Mouse (Mus musculus): ENCODE measurements around the gene Snx29. TPM values are rescaled to one million over a fixed set of nuclear protein-coding genes. Genes with fewer than 3 reads are reported as not detected.

The Snx29 gene
- total RNA-seq, 2 experiments from 2014 or later = 5.3 to 6.6 TPM

DNA sequence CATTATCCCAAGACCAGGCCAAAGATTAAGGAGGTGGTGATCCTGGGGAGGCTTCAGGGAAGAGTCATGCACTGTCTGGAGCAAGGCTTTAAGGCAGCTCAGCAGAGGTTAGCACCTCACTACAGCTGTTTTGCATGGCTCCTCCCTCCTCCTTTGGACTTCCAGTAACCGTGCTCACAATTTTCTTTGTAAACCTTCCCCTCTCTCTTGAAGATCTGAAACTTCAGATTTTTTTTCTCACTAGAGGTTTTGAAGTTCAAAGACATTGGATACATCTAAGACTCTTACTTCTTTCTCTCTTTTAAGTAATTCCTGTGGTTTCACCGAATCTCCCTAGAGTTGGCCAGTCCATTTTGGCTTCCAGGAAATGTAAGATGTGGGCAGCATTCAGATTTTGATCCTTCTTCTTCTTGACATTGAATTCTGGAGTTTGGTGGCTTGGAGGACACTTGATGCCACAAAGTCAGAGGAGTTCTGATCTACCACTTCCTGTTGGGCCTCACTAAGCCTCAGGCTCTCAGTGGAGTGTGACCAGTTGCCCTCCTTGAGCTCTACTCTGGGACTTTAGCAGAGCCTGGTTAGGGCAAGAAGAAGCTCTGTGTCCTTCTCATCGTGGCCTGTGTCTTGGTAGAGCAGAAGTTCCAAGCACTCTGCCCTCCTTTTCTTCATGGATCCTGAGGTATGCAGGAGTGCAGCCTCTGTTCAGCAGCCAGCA is 255.0 kb downstream of the Snx29 start:
- no peak for ATAC-seq (replicated peaks; ENCODE audit: poor library complexity)

DNA sequence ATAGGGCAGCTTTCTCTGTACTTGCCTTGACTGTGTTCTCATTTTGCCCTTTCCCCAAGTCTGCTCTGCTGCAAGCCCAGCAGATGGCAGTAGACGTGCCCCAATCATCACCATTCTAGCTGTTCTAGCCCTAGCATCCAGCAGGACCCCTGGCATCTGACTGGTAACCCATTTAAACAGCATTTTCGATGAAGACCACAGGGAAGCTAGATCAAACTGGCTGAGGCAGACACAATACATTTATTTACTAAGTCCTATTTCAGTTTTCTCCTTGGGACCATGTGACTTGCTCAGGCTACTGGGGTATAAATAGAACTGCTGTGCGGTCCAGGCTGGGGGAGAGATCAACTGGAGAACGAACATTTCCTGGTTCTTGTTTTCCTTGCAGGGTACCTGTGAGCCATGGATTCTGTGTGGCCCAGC is 257.0 kb downstream of the Snx29 start:
- ATAC-seq (replicated peaks; ENCODE audit: poor library complexity) = peak; percentile 83

DNA sequence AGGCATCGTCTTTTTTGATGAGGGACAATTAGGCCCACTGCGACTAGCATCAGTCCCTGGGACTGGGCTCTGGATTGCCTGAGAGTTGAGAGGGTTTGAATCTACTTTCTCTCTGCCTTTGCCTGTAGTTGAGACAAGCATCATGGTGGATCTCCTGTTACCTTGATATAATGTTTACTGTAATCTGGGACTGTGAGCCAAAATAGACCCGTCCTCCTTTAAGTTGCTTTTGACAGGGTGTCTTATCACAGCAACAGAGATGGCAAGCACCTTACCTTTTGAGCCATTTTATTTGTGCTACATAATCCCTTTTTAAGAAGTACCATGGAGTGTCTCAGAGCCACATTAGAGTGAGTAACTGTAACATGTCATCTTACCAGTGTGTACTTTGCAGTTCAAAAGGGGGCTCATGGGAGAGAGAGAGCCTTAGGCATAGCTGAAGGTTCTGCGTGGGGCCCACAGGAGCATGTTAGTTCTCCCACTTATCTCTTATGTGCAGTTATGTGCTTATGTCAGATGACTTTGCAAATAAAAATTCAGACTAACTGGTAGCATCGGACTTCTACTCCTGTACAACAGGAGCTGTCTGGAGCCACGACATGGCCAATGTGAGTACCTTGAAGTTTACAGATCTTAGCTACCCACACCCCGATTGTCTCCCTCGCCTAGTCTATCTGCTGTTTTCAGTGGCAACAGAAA is 261.4 kb downstream of the Snx29 start:
- peak; percentile 33; the same call in 1 of the 2 replicates for ATAC-seq (replicated peaks; ENCODE audit: poor library complexity)

- peak; percentile 57 for ATAC-seq (replicated peaks; ENCODE audit: poor library complexity)
Observed at GRCm38 (mm10) chr16:11588689-11589088, 266.0 kb downstream of the Snx29 start.

DNA sequence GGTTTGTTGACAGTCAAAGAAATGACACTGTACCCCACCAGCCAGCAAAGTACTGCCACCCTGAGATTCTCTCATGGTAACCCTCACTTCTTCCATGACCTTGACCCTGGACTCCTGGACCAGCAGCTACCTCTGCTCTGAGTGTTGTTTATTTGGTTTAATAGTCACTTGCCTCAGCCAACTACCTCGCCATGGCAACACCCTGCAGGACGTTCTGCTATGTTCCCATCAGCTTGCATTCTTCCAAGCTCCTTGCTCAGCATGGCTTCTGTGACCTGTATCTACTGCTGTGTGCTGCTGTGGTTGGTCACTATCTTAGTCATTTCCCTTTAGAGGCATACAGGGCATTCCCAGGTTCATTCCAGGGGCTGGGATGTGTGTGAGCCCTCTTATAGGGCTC is 266.6 kb downstream of the Snx29 start:
- ATAC-seq (replicated peaks; ENCODE audit: poor library complexity) = no peak

GRCm38 (mm10) chr16:11589782-11590695 is 267.3 kb downstream of the Snx29 start:
- peak; percentile 36 for ATAC-seq (replicated peaks; ENCODE audit: poor library complexity)

DNA sequence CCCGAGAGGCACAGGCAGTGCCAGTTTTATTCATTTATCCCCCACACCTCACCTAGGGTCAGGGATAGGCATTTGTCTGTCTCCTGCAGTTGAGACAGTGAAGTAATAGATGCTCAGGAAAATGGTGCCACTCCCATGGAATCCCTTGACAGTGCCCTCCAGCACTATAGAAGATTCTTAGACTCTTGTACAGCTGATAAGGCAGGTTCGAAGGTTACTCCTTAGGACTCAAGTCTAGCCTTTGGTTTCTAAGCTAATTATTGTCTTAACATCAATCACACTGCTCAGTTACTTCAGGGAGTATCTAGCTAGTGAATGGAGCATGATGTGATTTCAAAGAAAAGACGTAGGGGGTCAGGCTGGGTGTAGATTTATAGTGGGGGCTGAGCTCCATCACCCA is 273.9 kb downstream of the Snx29 start:
- ATAC-seq (replicated peaks; ENCODE audit: poor library complexity) = no peak

DNA sequence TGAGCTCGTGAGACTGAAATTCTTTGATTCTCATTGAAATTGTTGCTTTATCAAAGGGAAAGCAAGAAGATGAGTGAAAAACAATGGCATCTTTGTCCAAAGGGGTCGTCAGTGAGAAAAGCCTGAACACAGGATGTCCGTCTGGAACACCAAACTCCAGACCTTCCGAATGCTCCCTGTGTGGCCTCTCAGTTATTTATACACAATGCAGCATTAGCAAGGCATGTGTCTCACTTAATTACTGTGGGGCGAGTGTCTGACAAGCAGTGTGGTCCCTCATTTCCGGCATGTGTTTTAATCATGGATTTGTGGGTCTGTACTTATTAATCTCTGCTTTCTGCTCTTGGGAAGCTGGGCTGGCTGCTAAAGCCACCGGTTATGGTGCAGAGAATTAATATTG is 275.1 kb downstream of the Snx29 start:
- no peak for ATAC-seq (replicated peaks; ENCODE audit: poor library complexity)

GRCm38 (mm10) chr16:11599523-11599922 is 276.8 kb downstream of the Snx29 start:
- ATAC-seq (replicated peaks; ENCODE audit: poor library complexity) = no peak

DNA sequence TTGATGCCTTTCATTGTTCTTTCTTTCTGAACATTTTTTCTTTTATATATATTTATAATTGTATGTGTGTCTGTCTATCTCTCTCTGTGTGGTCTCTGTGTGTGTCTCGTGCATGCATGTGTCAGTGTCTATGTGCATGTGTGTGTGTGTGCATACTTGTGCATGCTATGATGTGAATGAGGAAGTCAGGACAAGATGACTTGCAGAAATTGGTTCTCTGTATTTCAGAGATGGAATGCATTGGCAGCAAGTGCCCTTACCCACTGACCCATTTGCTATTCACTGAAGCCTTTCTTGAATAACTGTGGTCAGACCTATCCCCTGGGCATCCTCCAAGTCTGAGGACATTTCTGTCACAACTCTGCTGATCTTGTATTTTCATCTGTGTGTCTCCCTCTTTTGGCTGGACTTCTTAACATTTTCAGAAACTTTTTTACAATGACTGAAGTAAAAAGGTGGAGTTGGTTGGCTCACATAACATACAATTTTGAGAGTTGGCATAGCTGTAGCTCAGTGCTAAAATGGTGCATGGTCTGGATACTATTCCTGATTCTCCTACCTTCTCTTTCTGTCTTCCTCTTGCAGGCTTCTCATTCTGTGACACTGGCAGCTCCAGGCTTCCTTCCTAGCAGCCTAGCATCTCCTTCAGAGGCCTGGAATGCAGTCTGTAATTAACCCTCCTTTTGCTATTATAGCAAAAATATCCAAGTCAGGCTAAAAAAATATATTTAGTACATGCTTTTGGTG is 278.8 kb downstream of the Snx29 start:
- peak; percentile 60; the same call in 1 of the 2 replicates for ATAC-seq (replicated peaks; ENCODE audit: poor library complexity)

DNA sequence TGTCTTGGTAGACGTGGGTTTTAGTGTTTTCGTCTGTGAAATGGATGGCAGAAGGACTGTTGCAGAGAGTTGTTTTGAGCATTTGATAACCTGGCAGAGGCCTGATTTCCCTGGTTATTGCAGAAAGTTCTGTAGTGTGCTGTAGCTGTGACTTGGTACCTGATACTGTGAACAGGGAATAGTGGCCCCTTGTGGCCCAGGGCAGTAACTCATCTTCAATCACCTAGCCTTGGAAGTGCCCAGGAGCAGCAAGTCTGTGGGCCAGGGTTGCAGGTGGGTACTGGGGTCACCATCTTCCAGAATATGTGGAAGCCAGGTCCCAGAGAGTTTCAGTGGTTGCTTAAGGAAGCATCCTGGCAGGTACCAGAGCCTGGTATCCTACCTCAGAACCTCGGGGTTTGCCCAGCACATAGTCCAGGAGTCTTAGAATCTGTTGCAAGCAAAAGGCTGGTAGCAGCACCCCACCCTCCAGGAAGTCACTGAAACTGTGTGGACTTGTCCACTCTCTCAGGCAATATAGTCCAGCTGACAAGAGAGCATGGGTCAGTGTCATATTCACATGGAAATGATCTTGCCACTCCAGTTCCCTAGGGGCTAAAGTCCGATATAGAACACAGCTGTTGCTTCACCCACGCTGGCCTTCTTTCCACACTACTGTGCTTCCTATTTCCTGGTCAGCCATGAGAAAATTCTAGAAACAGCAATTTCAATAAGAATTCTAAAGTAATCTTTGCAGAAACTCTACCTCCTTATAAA is 281.1 kb downstream of the Snx29 start:
- peak; percentile 92 for ATAC-seq (replicated peaks; ENCODE audit: poor library complexity)

- no peak for ATAC-seq (replicated peaks; ENCODE audit: poor library complexity)
Observed at GRCm38 (mm10) chr16:11612526-11613126, 289.9 kb downstream of the Snx29 start.

GRCm38 (mm10) chr16:11614401-11615014 is 291.8 kb downstream of the Snx29 start:
- ATAC-seq (replicated peaks; ENCODE audit: poor library complexity) = peak; percentile 83

DNA sequence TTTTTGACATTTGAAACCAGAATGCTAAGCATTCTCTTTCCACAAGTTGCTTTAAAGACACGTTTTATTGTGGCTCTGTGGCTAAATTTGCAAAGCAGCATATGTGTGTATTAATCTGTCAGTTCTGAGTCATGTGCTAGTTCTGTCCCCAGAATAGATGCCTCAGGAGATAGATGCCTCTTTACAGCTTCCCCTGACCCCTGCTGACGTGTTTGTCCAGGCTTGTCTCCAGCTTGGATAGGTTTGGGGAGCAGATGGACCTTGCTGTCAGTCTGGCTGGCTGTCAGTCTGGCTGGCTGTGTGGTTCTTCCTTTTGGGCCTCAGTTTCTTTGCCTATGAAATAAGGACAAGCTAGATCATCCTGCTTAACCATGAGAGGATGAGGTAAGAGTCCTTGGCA is 292.9 kb downstream of the Snx29 start:
- no peak for ATAC-seq (replicated peaks; ENCODE audit: poor library complexity)

GRCm38 (mm10) chr16:11619951-11620350 is 297.2 kb downstream of the Snx29 start:
- no peak for ATAC-seq (replicated peaks; ENCODE audit: poor library complexity)

DNA sequence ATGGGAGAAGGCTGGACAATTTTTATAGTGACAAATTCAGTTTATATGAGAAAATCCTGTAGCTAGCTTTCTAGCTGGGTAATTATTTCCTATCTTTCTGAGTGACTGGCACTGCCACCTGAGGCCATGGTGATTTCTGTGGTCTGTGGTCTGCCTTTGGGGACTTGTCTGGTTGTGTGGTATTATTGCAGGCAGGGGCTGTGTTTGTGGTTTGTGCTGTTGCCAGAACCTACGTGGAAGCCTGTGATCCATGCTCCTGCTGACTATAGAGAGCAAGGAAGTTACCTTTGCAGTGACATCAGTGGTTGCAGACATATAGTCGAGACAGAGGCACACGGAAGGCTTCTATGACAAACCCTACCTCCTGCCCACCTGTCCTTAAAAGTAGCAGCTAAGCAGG is 298.3 kb downstream of the Snx29 start:
- ATAC-seq (replicated peaks; ENCODE audit: poor library complexity) = no peak

GRCm38 (mm10) chr16:11621664-11622063 is 299.0 kb downstream of the Snx29 start:
- peak; percentile 77 for ATAC-seq (replicated peaks; ENCODE audit: poor library complexity)

DNA sequence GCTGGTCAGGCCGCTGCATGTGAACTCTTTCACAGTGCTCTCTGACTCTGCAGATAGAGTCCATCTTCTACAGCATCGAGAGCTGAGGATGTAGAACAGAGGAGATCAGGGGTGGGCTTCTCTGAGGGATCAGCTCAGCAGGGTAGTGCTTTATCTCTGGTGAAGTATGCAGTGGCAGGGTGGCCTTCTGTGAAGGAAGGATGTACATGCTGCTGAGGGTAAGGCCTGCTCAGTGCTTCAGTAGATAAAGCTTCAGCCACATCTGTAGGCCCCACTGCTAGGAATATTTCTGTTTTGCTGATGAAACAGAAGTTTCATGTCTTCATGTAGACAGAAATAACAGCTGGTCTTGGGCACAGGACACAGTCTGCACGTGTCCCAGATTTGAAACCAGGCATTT is 300.3 kb downstream of the Snx29 start:
- peak; percentile 55 for ATAC-seq (replicated peaks; ENCODE audit: poor library complexity)

- ATAC-seq (replicated peaks; ENCODE audit: poor library complexity) = no peak
Observed at GRCm38 (mm10) chr16:11624121-11624520, 301.4 kb downstream of the Snx29 start.
